Comparison of ENCODE assay signal across 24 mouse cellular contexts in genomic region chr1:152550973-152551372, GRCm38 (mm10).
A peak's percentile ranks its signal among the peaks of the same experiment; 100 is the strongest.
DNase-seq lines count a peak whose midpoint lies in the region; ATAC-seq and TF ChIP-seq lines count a peak whose summit lies in the region.
"Had no signal": no experiment of that assay in that cellular context is flagged by ENCODE, and none has a peak within 500 bp of the region (broad histone marks: within the 10 kb centered on the region; RNA-seq: fewer than 3 reads in every experiment).

No protein-coding gene starts in this region.

- no peaks in the 10 kb centered on the region for H3K27me3 ChIP-seq in heart, embryonic 13.5 days (replicated peaks)
- H3K27me3 ChIP-seq in kidney, postnatal 0 days (ENCODE audit: insufficient read depth, low read length): no peaks in the 10 kb centered on the region
- H3K27me3 ChIP-seq in stomach, embryonic 15.5 days (replicated peaks): no peaks in the 10 kb centered on the region
- H3K27me3 ChIP-seq: hindbrain, embryonic 12.5 days; liver, embryonic 12.5 days; neural tube, embryonic 12.5 days; Patski had no signal

- no peak overlapping the region for H3K4me2 ChIP-seq in heart, embryonic 13.5 days
- no peak overlapping the region for H3K4me2 ChIP-seq in kidney, postnatal 0 days (ENCODE audit: low read length)
- H3K4me2 ChIP-seq in stomach, embryonic 15.5 days: no peak overlapping the region
- H3K4me2 ChIP-seq: hindbrain, embryonic 12.5 days; liver, embryonic 12.5 days; midbrain, embryonic 11.5 days; neural tube, embryonic 12.5 days had no signal

- peaks cover 82% of the 10 kb centered on the region for H3K36me3 ChIP-seq in heart, embryonic 13.5 days
- H3K36me3 ChIP-seq in kidney, postnatal 0 days (ENCODE audit: insufficient read depth, low read length): peaks cover 28% of the 10 kb centered on the region
- H3K36me3 ChIP-seq in stomach, embryonic 15.5 days: peaks cover 4% of the 10 kb centered on the region; the same call in 1 of the 2 replicates

- H3K27ac ChIP-seq in heart, embryonic 13.5 days (replicated peaks): peak overlapping the region; percentile 77
- peak overlapping the region; percentile 83 for H3K27ac ChIP-seq in kidney, postnatal 0 days
- H3K27ac ChIP-seq in embryonic fibroblast, embryonic 13.5 days (ENCODE audit: insufficient read depth, low read length): peak overlapping the region; percentile 100
- H3K27ac ChIP-seq in stomach, embryonic 15.5 days: peak overlapping the region; percentile 78
- H3K27ac ChIP-seq: embryonic facial prominence, embryonic 10.5 days; hindbrain, embryonic 12.5 days; liver, embryonic 12.5 days; neural tube, embryonic 12.5 days had no signal

- no peak for ATAC-seq in heart, embryonic 13.5 days (ENCODE audit: extremely low read depth, insufficient number of reproducible peaks, low FRiP score, low TSS enrichment)
- no peak for ATAC-seq in kidney, postnatal 0 days (replicated peaks; ENCODE audit: low FRiP score, low read depth)
- peak; percentile 54; the same call in 1 of the 2 replicates for ATAC-seq in stomach, embryonic 15.5 days (ENCODE audit: insufficient read depth, low FRiP score, low read depth)
- ATAC-seq: activated CD4-positive, CD25-positive, alpha-beta regulatory T cell, adult 4 months; forebrain, embryonic 14.5 days; inflammation-experienced regulatory T-cells, adult 6 months; liver, embryonic 12.5 days; Patski had no signal

- no peak for DNase-seq in heart, postnatal 10 days
- DNase-seq in kidney, postnatal 0 days (ENCODE audit: low spot score): no peak
- DNase-seq in kidney, adult 18-20 months: no peak
- DNase-seq in embryo, embryonic 10.5 days (ENCODE audit: low spot score): no peak
- DNase-seq: adrenal gland, postnatal 25 days; B cell, adult 2 months; cerebellum, adult 18-20 months; cerebellum, postnatal 36 days; heart, adult 11 months; spleen, adult 18-20 months; thymus, postnatal 25 days had no signal

- 65% methylated on average over 3 of the region's 3 CpGs for WGBS in heart, embryonic 13.5 days
- WGBS in kidney, postnatal 0 days: 58% methylated on average over 3 of the region's 3 CpGs
- 52% methylated on average over 3 of the region's 3 CpGs for WGBS in stomach, embryonic 15.5 days

- no peak overlapping the region for H3K9ac ChIP-seq in heart, embryonic 13.5 days
- no peak overlapping the region for H3K9ac ChIP-seq in kidney, postnatal 0 days (ENCODE audit: low read depth, low read length)
- H3K9ac ChIP-seq in stomach, embryonic 15.5 days: no peak overlapping the region
- H3K9ac ChIP-seq: hindbrain, embryonic 12.5 days; liver, embryonic 12.5 days; neural tube, embryonic 12.5 days had no signal

- intact Hi-C loops in heart, postnatal 10 days (cut with DNase I): no loop called here

- H3K9me3 ChIP-seq in heart, embryonic 13.5 days: no peaks in the 10 kb centered on the region
- H3K9me3 ChIP-seq in kidney, postnatal 0 days (replicated peaks; ENCODE audit: low read length): no peaks in the 10 kb centered on the region
- no peaks in the 10 kb centered on the region for H3K9me3 ChIP-seq in stomach, embryonic 15.5 days
- H3K9me3 ChIP-seq: embryonic facial prominence, embryonic 10.5 days; hindbrain, embryonic 12.5 days; liver, embryonic 12.5 days; neural tube, embryonic 12.5 days had no signal

- H3K4me3 ChIP-seq in heart, embryonic 13.5 days: no peak overlapping the region
- no peak overlapping the region for H3K4me3 ChIP-seq in kidney, postnatal 0 days (replicated peaks; ENCODE audit: low read depth, low read length)
- no peak overlapping the region for H3K4me3 ChIP-seq in embryonic fibroblast, embryonic 13.5 days (ENCODE audit: insufficient read depth, low read length)
- H3K4me3 ChIP-seq in stomach, embryonic 15.5 days (replicated peaks): no peak overlapping the region
- H3K4me3 ChIP-seq: embryonic facial prominence, embryonic 10.5 days; erythroblast, embryonic 14.5 days; hindbrain, embryonic 12.5 days; liver, embryonic 12.5 days; neural tube, embryonic 12.5 days had no signal

- H3K4me1 ChIP-seq in heart, embryonic 13.5 days: peaks cover 46% of the 10 kb centered on the region
- peaks cover 20% of the 10 kb centered on the region for H3K4me1 ChIP-seq in kidney, postnatal 0 days (replicated peaks; ENCODE audit: insufficient read depth, low read length)
- peaks cover 36% of the 10 kb centered on the region for H3K4me1 ChIP-seq in embryonic fibroblast, embryonic 13.5 days (ENCODE audit: control insufficient read depth, insufficient read depth, low read length)
- peaks cover 10% of the 10 kb centered on the region for H3K4me1 ChIP-seq in stomach, embryonic 15.5 days
- H3K4me1 ChIP-seq: liver, embryonic 12.5 days had no signal

- no peak for TF ChIP-seq POLR2A in embryonic fibroblast, embryonic 13.5 days (IDR thresholded peaks at IDR 0.05; ENCODE audit: low read depth, low read length)

- no peak for TF ChIP-seq CTCF in kidney, postnatal 0 days (IDR thresholded peaks at IDR 0.05; ENCODE audit: low read depth)
- TF ChIP-seq CTCF in embryonic fibroblast, embryonic 13.5 days (IDR thresholded peaks at IDR 0.05; ENCODE audit: borderline replicate concordance, insufficient read depth, low read length): no peak
